Mouse (Mus musculus): ENCODE results near the gene Mfsd1. TPM values are rescaled to one million over a fixed set of nuclear protein-coding genes. Genes with fewer than 3 reads are reported as not detected.
A peak's percentile ranks its signal among the peaks of the same experiment; 100 is the strongest.

Mfsd1 gene
- 173 to 236 TPM (median 206 TPM) in 3 replicates for total RNA-seq (2017)

DNA sequence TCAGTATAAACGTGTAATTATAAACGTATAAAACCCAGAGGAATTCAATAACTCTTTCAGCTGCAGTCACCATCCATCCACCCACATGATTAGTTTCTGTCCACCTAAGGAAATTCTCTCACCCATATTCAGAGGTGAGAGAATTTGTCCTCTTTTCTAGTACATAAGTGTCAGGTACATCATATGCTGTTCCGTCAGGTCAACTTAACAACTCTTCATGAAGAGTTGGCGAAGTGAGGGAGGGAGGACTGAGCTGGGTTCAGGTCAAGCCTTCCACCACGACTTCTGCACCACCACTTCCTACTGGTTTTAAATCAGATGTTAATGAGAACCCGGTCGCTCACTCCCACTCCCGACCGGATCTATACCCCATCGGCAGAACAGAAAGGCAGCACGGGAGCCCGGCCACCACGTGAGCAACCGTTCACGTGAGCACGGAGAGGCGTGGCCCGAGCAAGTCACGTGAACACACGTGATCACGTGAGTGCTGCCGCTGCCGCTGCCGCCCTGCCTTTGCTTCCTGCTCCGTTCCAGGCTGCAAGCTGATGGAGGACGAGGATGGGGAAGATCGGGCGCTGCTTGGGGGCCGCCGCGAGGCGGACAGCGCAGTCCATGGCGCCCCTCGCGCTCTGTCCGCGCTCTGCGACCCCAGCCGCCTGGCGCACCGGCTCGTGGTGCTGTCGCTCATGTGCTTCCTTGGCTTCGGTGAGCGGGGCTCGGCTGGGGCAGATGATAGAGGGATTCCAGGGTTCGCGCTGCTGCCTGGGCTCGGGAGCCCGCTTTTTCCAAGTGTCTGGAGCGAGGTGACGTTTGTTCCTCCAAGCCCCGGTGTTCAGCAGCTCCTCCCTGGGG lies at the start of gene Mfsd1:
Gene Mfsd1 (plus strand): TSS at position 469 of the 852 bp plus-strand sequence.
- ATAC-seq (replicated peaks; ENCODE audit: insufficient number of reproducible peaks, low FRiP score, low TSS enrichment, poor library complexity, severe bottlenecking), result peak; percentile 91

- ATAC-seq (replicated peaks; ENCODE audit: insufficient number of reproducible peaks, low FRiP score, low TSS enrichment, poor library complexity, severe bottlenecking), result no peak
Measured at GRCm38 (mm10) chr3:67543630-67544029, 38.9 kb upstream of the Mfsd1 start.

DNA sequence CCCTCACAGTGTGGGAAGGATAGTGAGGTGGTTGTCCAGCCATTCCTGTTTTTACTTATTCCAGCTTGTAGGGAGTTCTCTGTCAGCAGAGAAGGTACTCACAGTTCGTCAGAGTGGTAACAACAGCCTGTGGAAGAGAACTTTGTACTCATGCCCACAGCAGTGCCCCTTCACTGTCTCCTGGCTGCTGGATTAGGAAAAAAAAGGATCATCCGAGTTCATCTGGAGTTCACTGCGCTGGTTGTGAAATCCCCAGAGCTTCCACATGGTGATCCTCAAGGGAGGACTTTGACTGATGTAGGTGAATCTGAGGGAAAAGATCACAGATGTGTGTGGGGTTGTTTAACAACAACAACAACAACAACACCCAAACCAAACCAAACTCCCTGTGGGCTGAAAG lies 31.3 kb upstream of the Mfsd1 start:
- no peak for ATAC-seq (replicated peaks; ENCODE audit: insufficient number of reproducible peaks, low FRiP score, low TSS enrichment, poor library complexity, severe bottlenecking)

DNA sequence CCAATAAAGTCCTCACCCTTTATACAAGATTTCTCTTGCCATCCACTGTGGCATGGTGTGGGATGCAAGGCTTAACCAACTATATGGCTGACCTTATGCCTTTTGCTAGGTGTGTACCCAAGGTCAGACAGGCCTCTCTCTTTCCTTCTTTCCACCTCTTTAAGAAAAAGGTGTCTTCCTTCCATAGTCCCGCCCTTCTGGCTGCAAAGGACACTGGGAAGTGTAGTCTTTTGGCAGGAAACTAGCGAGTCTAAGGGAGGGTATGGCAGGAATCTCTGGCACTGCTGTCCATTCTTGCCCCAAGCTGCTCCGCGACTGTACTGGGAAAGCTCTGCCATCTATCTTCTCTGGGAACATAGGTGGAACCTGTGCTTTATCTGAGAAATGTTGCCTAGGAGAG lies 29.3 kb upstream of the Mfsd1 start:
- no peak for ATAC-seq (replicated peaks; ENCODE audit: insufficient number of reproducible peaks, low FRiP score, low TSS enrichment, poor library complexity, severe bottlenecking)

- no peak for ATAC-seq (replicated peaks; ENCODE audit: insufficient number of reproducible peaks, low FRiP score, low TSS enrichment, poor library complexity, severe bottlenecking)
Measured at GRCm38 (mm10) chr3:67553927-67554448, 28.6 kb upstream of the Mfsd1 start.

DNA sequence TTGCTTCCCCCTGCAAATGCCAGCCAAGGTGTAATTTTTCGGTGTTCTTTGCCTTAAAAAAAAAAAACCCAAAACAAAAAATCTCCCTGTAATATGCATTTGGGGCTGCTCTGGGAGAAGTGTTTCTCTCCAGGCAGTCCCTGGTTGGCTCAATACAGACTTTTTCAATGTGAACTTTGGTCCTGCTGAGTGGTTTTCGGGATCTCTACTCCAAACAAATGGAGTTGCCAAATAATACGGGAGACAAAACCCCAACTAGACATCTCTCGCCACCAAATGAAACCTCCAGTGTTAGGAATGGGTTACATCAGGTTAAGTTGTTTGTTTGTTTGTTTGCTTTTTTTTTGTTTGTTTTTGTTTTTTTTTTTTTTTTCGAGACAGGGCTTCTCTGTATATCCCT lies 27.3 kb upstream of the Mfsd1 start:
- no peak for ATAC-seq (replicated peaks; ENCODE audit: insufficient number of reproducible peaks, low FRiP score, low TSS enrichment, poor library complexity, severe bottlenecking)

DNA sequence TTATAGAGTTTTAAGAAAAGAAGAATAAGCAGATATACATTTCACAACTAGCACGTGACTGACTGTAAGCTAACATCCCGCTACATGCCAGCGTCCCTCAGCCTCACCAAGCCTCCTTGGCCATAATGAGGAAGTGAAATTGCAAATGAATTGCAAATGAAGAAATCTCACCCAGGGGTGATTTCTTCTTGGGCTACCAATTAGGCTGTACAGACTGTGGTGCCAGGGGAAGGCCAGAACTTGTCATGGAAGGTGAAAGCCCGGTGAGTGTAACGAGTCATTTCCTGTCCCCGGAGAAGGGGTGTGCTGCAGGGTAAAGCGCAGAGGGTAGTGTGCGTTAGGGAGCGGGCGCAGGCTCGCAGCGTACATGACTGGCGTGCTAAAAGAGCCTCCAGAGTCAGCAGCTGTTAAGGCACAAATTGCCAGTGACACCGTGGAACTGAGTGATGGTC lies 25.3 kb upstream of the Mfsd1 start:
- peak; percentile 90 for ATAC-seq (replicated peaks; ENCODE audit: insufficient number of reproducible peaks, low FRiP score, low TSS enrichment, poor library complexity, severe bottlenecking)

- no peak for ATAC-seq (replicated peaks; ENCODE audit: insufficient number of reproducible peaks, low FRiP score, low TSS enrichment, poor library complexity, severe bottlenecking)
Measured at GRCm38 (mm10) chr3:67557718-67558354, 24.7 kb upstream of the Mfsd1 start.

DNA sequence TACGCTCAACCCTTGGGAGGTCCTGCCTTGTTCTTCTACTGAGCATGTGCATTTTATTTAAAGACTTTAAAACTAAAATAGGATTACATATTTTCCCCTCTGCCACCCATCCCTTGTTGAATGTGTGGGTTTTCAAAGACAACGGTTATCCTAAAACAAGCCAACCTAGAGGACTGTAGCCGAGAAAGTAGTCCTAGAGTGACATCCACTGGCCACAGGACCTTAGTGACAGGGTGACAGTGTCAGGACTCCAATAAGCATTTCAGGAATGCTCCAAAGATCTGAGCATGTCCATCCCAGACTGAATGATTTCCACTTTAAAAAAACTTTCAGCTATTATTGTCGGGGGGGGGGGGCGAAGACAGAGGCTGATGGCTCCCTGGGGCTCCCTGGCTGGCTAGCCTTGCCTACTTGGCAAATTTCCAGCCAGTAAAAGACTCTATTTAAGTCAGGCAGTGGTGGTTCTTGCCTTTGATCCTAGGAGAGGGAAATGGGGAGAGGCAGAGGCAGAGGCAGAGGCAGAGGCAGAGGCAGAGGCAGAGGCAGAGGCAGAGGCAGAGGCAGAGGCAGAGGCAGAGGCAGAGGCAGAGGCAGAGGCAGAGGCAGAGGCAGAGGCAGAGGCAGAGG lies 17.7 kb upstream of the Mfsd1 start:
- ATAC-seq (replicated peaks; ENCODE audit: insufficient number of reproducible peaks, low FRiP score, low TSS enrichment, poor library complexity, severe bottlenecking), result no peak

- no peak for ATAC-seq (replicated peaks; ENCODE audit: insufficient number of reproducible peaks, low FRiP score, low TSS enrichment, poor library complexity, severe bottlenecking)
Measured at GRCm38 (mm10) chr3:67565540-67566227, 16.9 kb upstream of the Mfsd1 start.

DNA sequence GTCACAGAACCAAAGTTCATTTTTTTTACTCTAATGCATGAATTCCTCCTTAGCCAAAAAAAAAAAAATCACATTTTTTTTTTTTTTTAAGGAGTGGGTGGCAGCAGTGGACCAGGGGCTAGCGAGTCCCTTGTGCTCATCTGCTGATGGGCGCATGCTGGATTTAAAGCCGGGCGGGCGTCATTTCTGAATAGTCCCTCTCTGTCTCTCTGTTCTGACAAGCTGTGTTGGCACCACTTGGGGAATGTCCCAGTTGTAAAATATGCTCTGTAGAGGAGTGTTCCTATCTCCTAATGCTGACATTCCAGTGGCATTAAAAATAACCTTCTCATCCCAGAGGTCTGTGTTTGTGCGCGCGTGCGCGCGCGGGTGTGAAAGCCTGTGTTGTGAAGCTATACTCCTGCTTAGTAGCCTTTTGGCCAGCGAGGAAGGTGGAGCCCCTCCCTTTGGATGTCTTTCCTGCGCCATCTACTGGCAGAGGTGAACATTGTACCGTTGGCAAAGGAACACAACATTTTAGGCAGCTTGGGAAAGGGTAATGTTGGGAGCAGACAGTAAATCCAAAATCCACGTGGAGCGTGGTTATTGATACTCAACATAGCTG lies 14.4 kb upstream of the Mfsd1 start:
- peak; percentile 82 for ATAC-seq (replicated peaks; ENCODE audit: insufficient number of reproducible peaks, low FRiP score, low TSS enrichment, poor library complexity, severe bottlenecking)

DNA sequence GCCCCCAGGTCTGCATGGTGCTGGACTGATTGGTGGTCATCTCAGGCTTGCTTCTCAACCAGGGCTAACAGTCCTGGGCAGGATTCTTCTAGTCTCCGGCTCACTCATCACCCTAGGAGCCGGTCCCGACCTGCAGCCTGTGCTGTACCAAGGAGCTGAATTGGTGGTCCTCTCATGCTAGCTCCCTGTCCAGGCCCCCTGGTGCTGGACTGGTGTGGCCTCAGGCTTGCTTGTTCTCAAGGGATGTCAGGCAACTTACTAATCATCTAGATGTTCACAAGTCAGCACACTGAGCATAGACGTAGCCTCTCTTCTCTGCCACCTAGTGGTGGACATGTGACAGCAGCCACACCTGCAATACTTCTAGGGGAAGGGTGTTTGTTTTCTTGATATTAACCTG lies 9.6 kb upstream of the Mfsd1 start:
- ATAC-seq (replicated peaks; ENCODE audit: insufficient number of reproducible peaks, low FRiP score, low TSS enrichment, poor library complexity, severe bottlenecking), result no peak

DNA sequence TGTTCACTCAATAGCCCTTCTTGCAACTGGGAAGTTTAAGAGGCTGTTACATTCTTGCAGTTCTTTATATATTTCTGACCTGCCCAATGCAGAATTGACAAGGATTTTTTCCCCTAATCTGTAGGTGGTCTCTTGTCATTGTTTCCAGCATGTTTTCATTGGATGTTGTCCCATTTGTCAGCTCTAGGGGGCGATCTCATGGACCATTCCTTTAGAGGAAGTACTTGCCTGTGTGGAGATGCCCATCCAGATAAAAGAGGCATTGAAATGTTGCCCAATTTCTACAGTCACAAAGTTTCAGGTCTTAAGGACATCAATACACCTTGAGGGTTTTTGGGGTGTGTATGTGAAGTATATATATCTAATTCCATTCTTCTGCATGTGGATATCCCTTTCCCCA lies 9.0 kb upstream of the Mfsd1 start:
- ATAC-seq (replicated peaks; ENCODE audit: insufficient number of reproducible peaks, low FRiP score, low TSS enrichment, poor library complexity, severe bottlenecking), result no peak

GRCm38 (mm10) chr3:67576248-67576647 lies 6.3 kb upstream of the Mfsd1 start:
- peak; percentile 72 for ATAC-seq (replicated peaks; ENCODE audit: insufficient number of reproducible peaks, low FRiP score, low TSS enrichment, poor library complexity, severe bottlenecking)

DNA sequence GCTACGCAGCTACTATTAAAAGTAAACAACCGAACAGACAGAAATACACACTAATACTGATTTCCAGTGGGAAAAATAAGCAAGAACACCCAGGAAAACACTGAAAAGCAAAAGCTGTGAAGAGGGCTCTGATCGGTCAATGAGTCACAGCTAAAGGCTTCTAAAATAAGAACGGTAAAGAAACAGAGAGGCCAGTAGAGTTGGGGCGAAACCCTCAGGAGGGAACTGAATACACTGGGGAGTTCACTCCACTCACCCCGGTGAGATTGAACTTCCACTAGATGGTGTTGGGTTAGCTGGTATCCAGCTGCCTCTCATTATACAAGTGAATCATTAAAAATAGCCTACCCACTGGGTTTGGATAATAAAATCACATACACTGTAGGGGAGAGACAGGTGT lies 5.8 kb upstream of the Mfsd1 start:
- ATAC-seq (replicated peaks; ENCODE audit: insufficient number of reproducible peaks, low FRiP score, low TSS enrichment, poor library complexity, severe bottlenecking), result no peak

GRCm38 (mm10) chr3:67583125-67583845 lies 744 bp downstream of the Mfsd1 start:
- ATAC-seq (replicated peaks; ENCODE audit: insufficient number of reproducible peaks, low FRiP score, low TSS enrichment, poor library complexity, severe bottlenecking), result no peak

DNA sequence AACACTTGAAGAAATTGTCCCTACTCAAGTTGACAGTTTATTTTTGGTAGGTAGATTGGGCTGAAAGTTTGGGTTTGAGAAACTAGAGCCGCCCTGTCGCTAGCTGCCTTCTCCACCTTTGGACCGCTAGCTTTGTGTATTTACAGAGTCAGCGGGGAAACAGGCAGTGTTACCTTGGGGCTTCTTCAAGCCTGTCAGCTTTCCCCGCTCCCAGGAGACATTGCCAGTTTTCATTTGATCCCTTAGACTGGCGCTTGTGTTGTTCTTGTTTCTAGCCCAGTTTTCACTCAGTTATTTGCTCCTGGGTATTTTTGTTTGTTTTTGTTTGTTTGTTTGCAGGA lies 1.3 kb downstream of the Mfsd1 start:
- ATAC-seq (replicated peaks; ENCODE audit: insufficient number of reproducible peaks, low FRiP score, low TSS enrichment, poor library complexity, severe bottlenecking), result no peak

DNA sequence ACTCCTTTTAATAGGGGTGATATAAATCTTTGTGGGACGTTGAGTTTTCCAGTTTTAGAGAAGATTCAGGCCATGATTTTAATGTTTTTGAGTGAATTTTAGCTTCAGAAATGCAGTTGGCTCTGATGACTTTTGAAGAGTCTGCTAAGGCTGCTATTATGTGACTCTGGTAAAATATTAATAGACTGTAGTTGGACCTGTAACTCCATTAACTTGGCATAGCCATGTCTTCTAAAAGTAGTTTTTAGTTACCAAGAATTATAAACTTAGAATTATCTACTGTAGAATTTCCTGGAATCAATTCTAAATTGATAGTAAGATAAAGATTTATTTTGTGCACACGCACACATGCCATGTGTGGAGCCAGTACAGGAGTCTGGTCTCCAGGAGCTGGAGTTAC lies 4.0 kb downstream of the Mfsd1 start:
- no peak for ATAC-seq (replicated peaks; ENCODE audit: insufficient number of reproducible peaks, low FRiP score, low TSS enrichment, poor library complexity, severe bottlenecking)
